Mouse (Mus musculus) lung, embryonic 15.5 days (tissue): ENCODE measurements at regions not wholly inside any gene's neighbourhood (a gene's known extent, or its start where the extent isn't known, plus 50 kb on each side); places are given as distances from the start of the nearest gene placed in this dataset. TPM values are rescaled to one million over a fixed set of nuclear protein-coding genes. Genes with fewer than 3 reads are reported as not detected.

Experiments
- microRNA-seq: library from miRNA; unstranded; fragments of <30 nt; microRNA quantifications from one replicate; pipeline ENCODE4, GENCODE M21; 2016

Small RNA genes lying in the stretch of these regions (microRNA-seq; reads per million reads assigned to microRNA genes)
- not detected for gene Gm24587
- not detected for gene Mir3966
